Mouse (Mus musculus) left cerebral cortex, adult 18-20 months (tissue): ENCODE measurements around the gene Gm10118. TPM values are rescaled to one million over a fixed set of nuclear protein-coding genes. Genes with fewer than 3 reads are reported as not detected.

Source experiments
- DNase-seq, 2 experiments: peaks; one replicate each; pipeline ENCODE4 v3.0.0; 2021 to 2022; ENCODE audit warnings: low spot score in 2 of 2, mixed read lengths in 1 of 2
- long read RNA-seq, 2 experiments: library from polyadenylated mRNA; stranded (forward); transcript quantifications; one replicate each; pipeline ENCODE4 v2.0.0; 2021
- total RNA-seq, 2 experiments: library from RNA; stranded (reverse); gene quantifications; 2 replicates each; pipeline ENCODE4 v1.2.3; 2021

Gm10118 gene
- 1 to 10 TPM; 5.4 to 5.8 TPM for total RNA-seq
- long read RNA-seq, experiment 1, partial matches to known transcripts, result 0 of 2 reads
- long read RNA-seq, experiment 1, other reads (novel, unspliced or antisense), result 0 of 2 reads
- long read RNA-seq, experiment 2, partial matches to known transcripts, result 0 of 1 reads
- long read RNA-seq, experiment 2, other reads (novel, unspliced or antisense), result 0 of 1 reads

GRCm38 (mm10) chr10:63927334-63927733 lies at the start of gene Gm10118:
Gm10118 (minus strand) TSS chr10:63927434.
- no peak for DNase-seq

DNA sequence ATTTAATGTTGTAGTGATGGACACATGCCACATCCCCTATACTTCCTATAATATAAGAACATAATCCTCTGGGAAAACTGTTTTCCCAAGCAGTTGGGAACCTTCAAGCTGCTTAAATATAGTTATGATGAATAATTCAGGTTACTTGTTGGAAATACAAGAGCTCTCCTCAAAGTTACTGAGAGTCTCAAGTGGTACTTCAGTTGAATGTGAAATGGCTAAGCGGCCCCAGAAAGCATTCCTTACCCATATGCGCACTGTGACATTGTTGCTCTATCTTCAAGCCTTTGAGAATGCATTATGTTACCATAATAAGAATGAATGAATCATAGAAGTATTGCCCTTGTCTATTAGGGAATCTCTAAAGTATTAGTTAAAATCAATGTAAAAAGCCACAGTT lies 45.1 kb upstream of the Gm10118 start:
- no peak for DNase-seq

- peak in 1 of 2 experiments; percentile 15 for DNase-seq
These were observed 27.2 kb upstream of the Gm10118 start for GRCm38 (mm10) chr10:63954308-63954930.

GRCm38 (mm10) chr10:63951481-63951880 lies 24.2 kb upstream of the Gm10118 start:
- no peak for DNase-seq

DNA sequence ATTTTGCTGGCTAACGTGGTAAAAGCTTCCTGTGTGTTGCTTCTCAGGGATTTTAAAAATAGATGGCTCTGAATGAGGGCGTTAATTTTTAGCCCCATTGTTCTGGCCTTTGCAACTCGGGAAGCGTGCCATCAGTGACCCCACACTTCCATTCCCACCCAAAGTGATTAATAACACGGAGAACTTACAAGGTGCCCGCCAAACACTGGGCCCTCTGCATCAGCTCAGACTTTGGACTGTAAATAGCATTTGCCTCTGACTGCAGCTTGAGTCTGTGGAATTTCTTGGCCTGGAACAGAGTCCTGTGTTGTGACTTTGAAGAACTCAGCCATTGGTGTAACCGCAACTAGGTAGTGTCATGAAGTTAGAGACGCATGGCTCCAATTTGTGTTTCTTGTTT lies 23.6 kb upstream of the Gm10118 start:
- DNase-seq, result no peak

GRCm38 (mm10) chr10:63947266-63947665 lies 20.0 kb upstream of the Gm10118 start:
- DNase-seq, result peak; percentile 34 to 46

DNA sequence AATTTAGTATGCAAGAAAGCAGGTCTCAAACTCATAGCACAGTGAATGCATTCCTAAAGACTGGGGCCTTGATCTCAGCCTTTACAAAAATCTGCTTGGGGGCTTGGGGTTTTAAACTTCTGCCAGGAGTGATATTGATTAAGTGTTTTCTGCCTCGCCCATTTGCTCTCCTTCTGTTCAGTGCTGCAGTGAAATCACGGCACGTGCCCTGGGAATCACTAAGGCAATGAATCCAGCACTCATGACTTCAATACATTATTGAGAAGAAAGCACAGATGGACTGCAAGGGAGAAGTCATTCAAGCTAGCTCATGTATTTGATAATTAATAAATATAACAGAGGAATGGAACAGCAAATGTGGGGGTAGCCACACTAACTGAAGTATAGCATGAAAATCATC lies 18.3 kb upstream of the Gm10118 start:
- DNase-seq, result no peak

DNA sequence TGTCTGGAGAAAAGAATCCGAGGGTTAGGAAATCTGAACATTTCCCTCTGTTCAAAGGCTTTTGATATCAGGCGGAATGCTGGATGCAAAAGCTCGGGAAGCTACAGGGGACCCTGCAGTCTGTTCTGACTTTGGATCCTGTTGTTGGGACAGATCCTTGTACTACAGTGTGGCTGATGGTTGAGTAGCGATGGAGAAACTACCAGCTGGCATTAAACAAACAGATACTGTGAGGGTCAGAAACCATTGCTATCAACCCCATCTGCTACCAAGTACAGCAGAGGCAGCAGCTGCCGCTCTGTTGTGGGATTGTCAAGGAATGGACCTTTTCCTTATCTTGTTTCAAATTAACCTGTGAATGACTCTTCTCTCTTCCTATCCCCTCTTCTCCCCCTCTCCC lies 6.7 kb upstream of the Gm10118 start:
- DNase-seq, result no peak

GRCm38 (mm10) chr10:63908878-63909277 lies 18.4 kb downstream of the Gm10118 start:
- no peak for DNase-seq

DNA sequence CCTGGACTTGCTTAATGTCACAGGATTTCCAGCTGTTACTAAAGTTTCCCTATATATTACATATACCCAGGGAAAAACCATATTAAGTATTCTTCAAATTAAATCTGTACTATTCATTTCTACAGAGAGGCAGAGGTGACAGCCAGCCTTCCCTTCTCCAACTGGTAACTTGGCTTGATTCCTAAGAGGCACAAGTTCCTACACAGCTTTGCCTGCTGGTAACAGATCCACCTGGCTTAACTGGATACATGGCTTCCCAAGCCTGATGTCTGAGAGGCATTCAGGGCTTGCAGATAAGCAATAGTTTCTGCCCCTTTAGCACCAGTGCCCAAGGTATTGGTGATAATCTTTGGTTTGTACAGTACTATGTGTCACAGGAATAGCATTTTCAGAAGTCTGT lies 27.3 kb downstream of the Gm10118 start:
- no peak for DNase-seq

DNA sequence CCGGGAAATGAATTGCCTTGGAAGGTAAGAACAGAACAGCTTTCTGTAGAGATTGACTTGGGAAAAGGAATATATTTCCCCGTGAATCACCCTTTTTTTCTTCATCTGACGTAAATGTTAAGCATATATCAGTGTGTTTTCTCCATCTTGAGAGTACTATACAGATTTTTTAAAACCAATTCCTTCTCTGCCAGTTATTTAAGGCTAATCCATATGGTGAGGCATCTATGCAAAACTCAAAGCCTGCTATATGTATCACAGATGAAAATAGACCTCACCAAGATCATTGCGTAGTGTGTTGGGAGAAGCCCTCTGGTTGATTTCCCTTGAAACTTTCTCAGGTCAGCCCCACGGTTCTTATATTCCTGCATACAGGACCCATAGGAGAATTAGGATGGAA lies 32.6 kb downstream of the Gm10118 start:
- no peak for DNase-seq

GRCm38 (mm10) chr10:63886449-63887088 lies 40.7 kb downstream of the Gm10118 start:
- peak in 1 of 2 experiments; percentile 6 for DNase-seq

DNA sequence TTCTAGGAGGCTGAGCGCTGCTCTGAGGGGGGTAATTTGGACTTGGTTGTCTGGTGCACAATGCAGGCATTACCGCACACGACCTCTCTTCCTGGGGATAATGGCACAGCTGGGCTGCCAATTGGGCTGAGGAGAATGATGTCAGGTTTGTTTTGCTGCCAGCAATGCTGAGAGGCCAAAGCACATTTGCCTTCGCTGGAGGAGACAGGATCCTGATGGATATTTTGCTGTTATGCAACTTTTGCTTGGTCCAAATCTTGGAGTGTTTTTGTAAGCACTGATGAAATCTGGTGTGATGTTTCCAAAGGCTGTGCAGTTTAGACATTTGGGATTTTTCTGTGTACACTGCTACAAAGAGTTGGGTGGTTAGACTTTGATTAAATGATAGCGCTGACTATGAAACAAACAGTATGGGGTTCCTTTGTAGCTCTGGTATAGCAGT lies 46.8 kb downstream of the Gm10118 start:
- peak; percentile 7 to 9 for DNase-seq

Other genes with a start within 250 kb of the Gm10118 start
- 10 to 100 TPM; 62.4 to 76.0 TPM for gene Lrrtm3, start 162.8 kb upstream of the Gm10118 start, total RNA-seq